Mouse (Mus musculus) megakaryocyte, embryonic 14.5 days (primary cell): Measurements from ENCODE around the gene Mest.

Source experiments
- FLI1 ChIP-seq: IDR thresholded peaks from 2 replicates; pipeline ENCODE4 v1.6.1; 2012; ENCODE audit warnings: low read length, inconsistent platforms, mixed read lengths
- GATA1 ChIP-seq: IDR thresholded peaks from 3 replicates; pipeline ENCODE4 v1.6.1; 2012; ENCODE audit warnings: mixed read lengths, low read length, inconsistent platforms, borderline replicate concordance

DNA sequence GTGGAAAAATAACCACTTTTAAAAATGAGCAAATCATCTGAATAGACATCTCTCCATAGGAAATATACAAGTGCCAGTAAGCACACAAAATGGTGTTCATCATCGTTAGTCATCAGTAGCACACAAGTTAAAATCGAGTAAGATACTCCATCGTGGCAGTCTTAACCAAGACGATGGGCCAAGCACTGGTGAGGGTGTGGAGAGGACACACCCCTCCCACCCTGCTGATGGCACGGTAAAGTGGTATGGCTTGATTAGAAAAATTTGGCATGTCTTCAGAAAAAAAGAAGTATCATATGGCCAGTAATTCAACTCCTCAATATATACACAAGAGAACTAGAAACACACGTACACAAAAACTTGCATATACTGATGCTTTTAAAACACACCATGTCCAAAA is 46.8 kb upstream of the Mest start:
- no peak for TF ChIP-seq GATA1
- no peak for TF ChIP-seq FLI1
